Mouse (Mus musculus) forelimb bud, embryonic 11.5 days (tissue): ENCODE measurements at regions not wholly inside any gene's neighbourhood (a gene's known extent, or its start where the extent isn't known, plus 50 kb on each side); places are given as distances from the start of the nearest gene placed in this dataset.
A peak's percentile ranks its signal among the peaks of the same experiment; 100 is the strongest.

Experiments used
- DNase-seq: peaks from one replicate; pipeline ENCODE4 v3.0.0-alpha.2; 2012; ENCODE audit warnings: low read depth, low spot score

- DNase-seq, result no peak
Observed at GRCm38 (mm10) chrX:115359111-115359510, 451.7 kb downstream of the Ube2dnl2 start.

GRCm38 (mm10) chrX:115396373-115396772 is 489.0 kb downstream of the Ube2dnl2 start:
- peak; percentile 3 for DNase-seq
